Mouse (Mus musculus) midbrain, embryonic 12.5 days (tissue): ENCODE data around the gene Uchl4. TPM values are rescaled to one million over a fixed set of nuclear protein-coding genes. Genes with fewer than 3 reads are reported as not detected.
"Not testable (repeated sequence)": the region's sequence is repeated elsewhere in the genome, so short reads cannot be mapped to it uniquely, and the experiment has no call there.

Source experiments
- ATAC-seq: fragments of 200-750 bp; cut with Nextera tagmentation; 2 replicates; pipeline ENCODE4 v1.8.0; 2017; ENCODE audit warnings: low read depth, moderate TSS enrichment, moderate library complexity; ENCODE audit not compliant: low FRiP score
- H3K27ac ChIP-seq: fragments of 300-500 bp; sonication (generic); replicated peaks from 2 replicates; pipeline ENCODE4 v1.5.1; 2016; ENCODE audit warnings: mild to moderate bottlenecking
- H3K27me3 ChIP-seq: fragments of 300-500 bp; sonication (generic); 2 replicates; pipeline ENCODE4 v1.6.1; 2016; ENCODE audit warnings: mild to moderate bottlenecking
- H3K36me3 ChIP-seq: fragments of 300-500 bp; sonication (generic); 2 replicates; pipeline ENCODE4 v1.6.1; 2016
- H3K4me1 ChIP-seq: fragments of 300-500 bp; sonication (generic); 2 replicates; pipeline ENCODE4 v1.6.1; 2016
- H3K4me2 ChIP-seq: fragments of 300-500 bp; sonication (generic); replicated peaks from 2 replicates; pipeline ENCODE4 v1.6.1; 2016; ENCODE audit warnings: mild to moderate bottlenecking, moderate library complexity
- H3K4me3 ChIP-seq: fragments of 300-500 bp; sonication (generic); 2 replicates; pipeline ENCODE4 v1.5.1; 2016; ENCODE audit warnings: mild to moderate bottlenecking
- H3K9ac ChIP-seq: fragments of 300-500 bp; sonication (generic); replicated peaks from 2 replicates; pipeline ENCODE4 v1.6.1; 2016; ENCODE audit warnings: mild to moderate bottlenecking, moderate library complexity
- H3K9me3 ChIP-seq: fragments of 300-500 bp; sonication (generic); 2 replicates; pipeline ENCODE4 v1.6.1; 2016; ENCODE audit warnings: mild to moderate bottlenecking
- WGBS: fragments of 180-500 bp; shearing (Covaris S2); methylation state at CpG from one replicate; pipeline ENCODE4 v1.1.7; 2016; 5-methylcytosine and 5-hydroxymethylcytosine counted together
- polyA plus RNA-seq: library from polyadenylated mRNA; unstranded; fragments of >200 nt; fragmentation: Nextera tagmentation; extraction: Ambion mirVana; gene quantifications from 2 replicates; pipeline ENCODE4 v1.2.1, GENCODE M21; 2016

Gene Uchl4
- 2.3 and 2.6 TPM in 2 replicates for polyA plus RNA-seq

DNA sequence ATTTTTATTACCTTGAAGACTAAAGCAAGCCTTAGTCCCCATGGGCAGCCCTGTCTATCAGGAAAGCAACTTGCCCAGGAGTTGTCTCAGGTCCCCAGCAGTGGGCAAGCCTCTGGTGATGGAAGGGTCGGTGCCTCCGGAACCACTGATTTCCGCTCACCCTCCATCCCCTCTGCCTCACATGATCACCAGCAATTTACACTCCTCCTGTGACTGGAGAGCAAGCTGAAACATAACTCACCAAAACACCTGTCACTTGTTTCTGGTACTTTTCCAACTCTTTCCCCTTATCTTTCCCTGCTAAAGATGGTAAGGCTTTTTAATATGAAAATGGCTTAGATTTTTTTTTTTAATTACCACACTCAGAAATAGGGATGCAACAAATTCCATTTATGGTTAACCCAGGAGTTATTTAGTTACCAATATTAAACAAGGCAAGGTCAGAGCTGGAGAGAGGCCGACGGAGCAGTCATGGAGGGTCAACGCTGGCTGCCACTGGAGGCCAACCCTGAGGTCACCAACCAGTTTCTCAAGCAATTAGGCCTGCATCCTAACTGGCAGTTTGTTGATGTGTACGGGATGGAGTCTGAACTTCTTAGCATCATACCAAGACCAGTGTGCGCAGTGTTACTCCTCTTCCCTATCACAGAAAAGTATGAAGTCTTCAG lies at the start of gene Uchl4:
Gene Uchl4 (plus strand): TSS at position 434 of the 668 bp plus-strand sequence.
- Histone ChIP-seq H3K27me3 (no peaks in the 10 kb centered on the region), H3K36me3 (no peaks in the 10 kb centered on the region), H3K9ac (no peak within 1 kb of the TSS), H3K9me3 (no peaks in the 10 kb centered on the region), H3K4me3 (no peak within 1 kb of the TSS), H3K4me1 (peaks cover 16% of the 10 kb centered on the region), H3K27ac (no peak within 1 kb of the TSS), H3K4me2 (no peak within 1 kb of the TSS)
- no peak for ATAC-seq
- WGBS: 92% methylated on average over 8 of the region's 8 CpGs

DNA sequence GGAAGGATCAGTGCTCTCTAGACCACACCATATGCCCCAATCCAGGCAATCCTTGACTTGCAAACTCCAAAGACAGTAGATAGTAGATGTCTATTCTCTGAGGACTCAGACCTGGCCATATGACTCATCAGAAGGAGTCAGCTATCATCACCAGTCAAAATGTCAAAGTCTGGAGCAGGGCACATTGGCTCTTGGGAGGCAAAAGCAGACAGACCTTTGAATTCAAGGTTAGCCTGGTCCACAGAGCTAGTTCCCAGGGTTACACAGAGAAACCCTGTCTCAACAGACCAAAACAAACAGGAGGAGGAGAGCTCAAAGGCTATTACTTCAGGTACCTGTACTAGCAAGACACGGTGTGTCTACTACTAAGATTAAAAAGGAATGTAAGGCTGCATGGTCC lies 41.1 kb upstream of the Uchl4 start:
- Histone ChIP-seq H3K36me3 (peaks cover 40% of the 10 kb centered on the region), H3K27ac (no peak overlapping the region), H3K9ac (no peak overlapping the region), H3K4me3 (no peak overlapping the region), H3K4me2 (no peak overlapping the region), H3K9me3 (no peaks in the 10 kb centered on the region), H3K27me3 (no peaks in the 10 kb centered on the region), H3K4me1 (no peaks in the 10 kb centered on the region)
- 94% methylated on average over 1 of the region's 1 CpGs for WGBS
- no peak for ATAC-seq

DNA sequence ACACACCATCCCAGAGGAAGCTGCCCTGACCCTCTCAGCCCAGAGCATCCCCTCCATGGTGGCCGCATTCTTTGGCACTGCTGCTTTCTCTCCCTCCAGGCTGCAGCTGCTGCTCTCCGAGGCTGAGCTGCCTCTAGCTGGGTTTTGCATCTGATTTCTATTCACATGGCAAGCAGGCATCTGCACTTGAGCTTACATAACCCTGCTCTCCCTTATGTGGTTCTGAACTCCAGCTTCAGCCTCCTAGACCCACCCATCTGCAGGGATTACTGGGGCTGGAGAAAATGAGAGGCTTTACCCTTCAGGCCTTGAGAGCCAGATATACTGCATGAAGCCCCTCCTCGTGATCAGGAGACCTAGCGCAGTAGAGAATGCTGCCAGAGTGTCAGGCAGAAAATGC lies 39.4 kb upstream of the Uchl4 start:
- H3K4me1 ChIP-seq: no peaks in the 10 kb centered on the region
- H3K4me3 ChIP-seq: no peak overlapping the region
- H3K27me3 ChIP-seq: no peaks in the 10 kb centered on the region
- no peak for ATAC-seq
- H3K4me2 ChIP-seq: no peak overlapping the region
- H3K27ac ChIP-seq: no peak overlapping the region
- H3K9ac ChIP-seq: 0 out of 2 replicates have a peak overlapping the region, but pooled peaks have one; percentile 8
- H3K36me3 ChIP-seq: peaks cover 30% of the 10 kb centered on the region
- no peaks in the 10 kb centered on the region for H3K9me3 ChIP-seq
- WGBS: 78% methylated on average over 4 of the region's 4 CpGs

DNA sequence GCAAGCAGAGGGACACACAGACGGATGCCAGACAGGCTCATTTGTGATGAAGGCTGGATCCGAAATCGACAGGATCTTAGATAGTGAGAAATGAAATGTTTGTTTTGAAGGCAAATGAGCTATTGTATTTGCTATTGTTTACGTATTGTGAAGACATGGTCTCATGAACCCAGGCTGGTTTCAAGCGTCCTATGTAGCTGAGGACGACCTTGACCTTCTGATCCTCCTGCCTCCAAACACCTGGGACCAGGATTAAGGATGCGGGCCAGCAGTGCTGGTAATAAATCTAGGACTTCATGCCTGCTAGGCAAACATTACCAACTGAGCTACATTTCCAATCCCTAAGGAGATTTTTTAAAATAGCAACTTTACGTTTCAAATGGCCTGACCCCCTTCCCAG lies 37.5 kb upstream of the Uchl4 start:
- H3K4me3 ChIP-seq: no peak overlapping the region
- no peaks in the 10 kb centered on the region for H3K4me1 ChIP-seq
- 89% methylated on average over 8 of the region's 8 CpGs for WGBS
- no peak for ATAC-seq
- H3K9ac ChIP-seq: no peak overlapping the region
- H3K27me3 ChIP-seq: no peaks in the 10 kb centered on the region
- peaks cover 26% of the 10 kb centered on the region for H3K36me3 ChIP-seq
- no peak overlapping the region for H3K4me2 ChIP-seq
- no peak overlapping the region for H3K27ac ChIP-seq
- no peaks in the 10 kb centered on the region for H3K9me3 ChIP-seq

DNA sequence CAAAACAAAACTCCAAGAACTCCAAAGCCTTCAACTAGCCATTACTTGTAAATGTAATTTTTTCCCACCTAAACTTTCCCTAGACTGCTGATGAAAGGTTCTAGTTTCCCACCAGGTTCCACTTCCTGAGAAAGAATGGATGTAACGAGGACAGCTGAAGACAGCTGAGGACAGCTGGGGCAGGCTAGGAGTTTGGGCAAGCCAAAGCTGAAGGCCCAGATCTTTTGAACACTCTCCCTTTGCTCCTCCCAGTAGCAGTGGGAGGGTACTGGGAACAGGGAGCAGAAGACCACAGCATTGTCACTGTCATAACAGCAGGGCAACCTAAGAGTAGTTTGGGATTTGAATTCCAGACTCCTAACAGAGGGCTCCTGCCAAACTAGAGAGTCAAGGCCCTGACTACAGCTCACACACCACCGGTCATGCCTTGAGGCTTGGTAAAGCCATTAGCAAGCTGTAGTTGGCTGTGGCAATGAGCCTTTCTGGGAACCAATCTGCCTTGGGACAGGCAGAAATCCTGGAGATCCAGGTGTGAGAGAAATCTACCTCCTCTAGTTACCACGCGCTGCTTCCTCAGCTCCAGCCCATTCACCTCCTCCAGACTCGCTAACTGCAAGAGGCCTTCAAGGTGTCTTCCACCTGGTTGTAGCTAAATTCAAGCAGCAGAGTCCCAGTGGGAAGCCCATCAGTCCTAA lies 36.8 kb upstream of the Uchl4 start:
- 95% methylated on average over 5 of the region's 5 CpGs for WGBS
- peaks cover 26% of the 10 kb centered on the region for H3K36me3 ChIP-seq
- no peak for ATAC-seq

DNA sequence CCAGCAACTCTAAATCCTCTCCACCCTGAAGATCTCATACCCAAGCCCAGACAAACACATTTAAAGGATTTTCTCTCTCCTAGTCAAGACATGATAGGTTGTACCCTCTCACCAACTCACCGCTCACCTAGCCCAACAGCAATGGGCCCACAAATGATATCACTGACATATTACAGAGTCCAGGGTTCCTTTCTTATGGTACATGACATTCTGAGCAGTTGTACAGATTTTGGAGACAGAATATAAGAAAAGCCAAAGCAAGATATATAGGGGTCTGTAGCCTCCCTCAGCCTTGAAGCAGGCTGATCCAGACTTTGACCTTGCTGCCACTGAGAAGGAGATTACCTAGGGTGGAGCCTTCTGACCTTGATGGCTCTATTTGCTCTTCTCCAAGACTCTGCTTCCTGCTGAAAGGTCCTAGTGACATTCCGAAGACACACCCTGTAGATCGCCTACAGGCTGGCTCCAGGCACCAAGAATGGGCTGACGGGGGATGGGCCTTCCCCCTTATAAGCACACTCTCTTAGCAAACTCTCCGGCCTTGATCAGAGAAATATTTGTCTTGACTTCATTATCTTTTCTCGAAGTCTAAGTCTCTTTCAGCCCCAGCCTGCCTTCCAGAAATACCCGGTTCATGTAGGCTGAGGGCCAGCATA lies 36.1 kb upstream of the Uchl4 start:
- not testable (repeated sequence) for ATAC-seq, H3K9me3 ChIP-seq, H3K9ac ChIP-seq, H3K27me3 ChIP-seq, H3K4me2 ChIP-seq, H3K27ac ChIP-seq, H3K4me1 ChIP-seq, H3K4me3 ChIP-seq
- WGBS: 90% methylated on average over 7 of the region's 7 CpGs
- peaks cover 24% of the 10 kb centered on the region for H3K36me3 ChIP-seq

More for the DNA sequence above, 36.8 kb upstream of the Uchl4 start:
- Histone ChIP-seq H3K9me3 (no peaks in the 10 kb centered on the region), H3K4me2 (no peak overlapping the region), H3K27ac (no peak overlapping the region), H3K9ac (no peak overlapping the region), H3K4me1 (no peaks in the 10 kb centered on the region), H3K4me3 (no peak overlapping the region), H3K27me3 (no peaks in the 10 kb centered on the region)

DNA sequence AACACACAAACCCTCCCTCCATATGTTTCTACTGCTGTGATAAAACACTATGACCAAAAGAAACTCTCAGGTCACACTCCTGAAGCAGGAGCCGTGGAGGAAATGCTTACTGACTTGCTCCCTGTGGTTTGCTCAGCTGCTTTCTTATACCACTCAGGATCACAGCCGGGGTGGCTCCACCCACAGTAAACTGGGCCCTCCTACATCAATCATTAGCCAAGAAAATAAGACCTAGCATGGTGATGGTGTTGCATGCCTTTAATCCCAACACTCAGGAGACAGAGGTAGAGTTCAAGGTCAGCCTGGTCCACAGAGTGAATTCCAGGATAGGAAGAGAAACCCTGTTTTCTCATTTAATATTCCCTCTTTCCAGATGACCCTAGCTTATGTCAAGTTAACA lies 35.1 kb upstream of the Uchl4 start:
- Histone ChIP-seq H3K4me3 (no peak overlapping the region), H3K4me1 (no peaks in the 10 kb centered on the region), H3K27ac (no peak overlapping the region), H3K4me2 (no peak overlapping the region), H3K9me3 (no peaks in the 10 kb centered on the region), H3K36me3 (peaks cover 30% of the 10 kb centered on the region), H3K9ac (no peak overlapping the region), H3K27me3 (no peaks in the 10 kb centered on the region)
- ATAC-seq: no peak
- 82% methylated on average over 2 of the region's 2 CpGs for WGBS

DNA sequence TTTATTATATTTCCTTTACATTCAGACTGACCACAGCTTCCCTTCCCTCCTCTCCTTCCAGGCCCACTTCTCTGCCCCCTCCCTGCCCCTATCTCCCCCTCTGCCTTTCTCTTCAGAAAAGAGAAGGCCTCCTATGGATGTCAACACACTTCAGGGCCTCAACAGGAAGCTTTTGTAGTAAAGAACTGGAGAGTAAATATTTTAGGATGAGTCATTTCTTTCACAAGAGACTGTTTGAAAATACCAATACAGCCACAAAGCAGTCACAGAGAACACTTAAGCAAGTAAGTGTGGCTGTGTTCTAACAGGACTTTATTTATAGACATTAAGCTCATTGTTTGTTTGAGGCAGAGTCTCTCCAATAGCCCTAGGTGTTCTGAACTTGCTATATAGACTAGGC lies 32.7 kb upstream of the Uchl4 start:
- Histone ChIP-seq H3K27me3 (no peaks in the 10 kb centered on the region), H3K9me3 (no peaks in the 10 kb centered on the region), H3K9ac (no peak overlapping the region), H3K4me1 (no peaks in the 10 kb centered on the region), H3K36me3 (peaks cover 30% of the 10 kb centered on the region), H3K4me3 (no peak overlapping the region), H3K4me2 (no peak overlapping the region), H3K27ac (no peak overlapping the region)
- no peak for ATAC-seq

DNA sequence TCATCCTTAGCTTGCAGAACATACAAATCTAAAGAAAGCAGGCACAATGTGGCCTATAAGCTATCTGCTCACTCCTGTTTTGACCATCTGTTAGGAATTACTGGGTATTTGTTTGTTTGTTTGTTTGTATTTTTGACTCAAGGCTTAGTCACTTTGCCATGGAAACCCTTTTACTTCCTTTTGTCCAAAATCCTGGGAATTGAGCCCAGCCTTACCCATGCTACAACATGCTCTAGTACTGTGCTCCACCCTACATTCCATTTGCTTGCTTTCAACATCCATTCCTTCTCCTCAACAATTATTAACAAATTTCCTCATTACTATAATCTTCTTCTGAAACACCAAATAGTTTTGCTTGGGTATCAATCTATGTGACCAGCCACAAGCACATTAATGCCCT lies 32.1 kb upstream of the Uchl4 start:
- H3K4me3 ChIP-seq: no peak overlapping the region
- H3K9ac ChIP-seq: no peak overlapping the region
- no peak for ATAC-seq
- no peak overlapping the region for H3K27ac ChIP-seq
- no peaks in the 10 kb centered on the region for H3K4me1 ChIP-seq
- H3K9me3 ChIP-seq: no peaks in the 10 kb centered on the region
- H3K36me3 ChIP-seq: peaks cover 30% of the 10 kb centered on the region
- no peak overlapping the region for H3K4me2 ChIP-seq
- H3K27me3 ChIP-seq: no peaks in the 10 kb centered on the region

DNA sequence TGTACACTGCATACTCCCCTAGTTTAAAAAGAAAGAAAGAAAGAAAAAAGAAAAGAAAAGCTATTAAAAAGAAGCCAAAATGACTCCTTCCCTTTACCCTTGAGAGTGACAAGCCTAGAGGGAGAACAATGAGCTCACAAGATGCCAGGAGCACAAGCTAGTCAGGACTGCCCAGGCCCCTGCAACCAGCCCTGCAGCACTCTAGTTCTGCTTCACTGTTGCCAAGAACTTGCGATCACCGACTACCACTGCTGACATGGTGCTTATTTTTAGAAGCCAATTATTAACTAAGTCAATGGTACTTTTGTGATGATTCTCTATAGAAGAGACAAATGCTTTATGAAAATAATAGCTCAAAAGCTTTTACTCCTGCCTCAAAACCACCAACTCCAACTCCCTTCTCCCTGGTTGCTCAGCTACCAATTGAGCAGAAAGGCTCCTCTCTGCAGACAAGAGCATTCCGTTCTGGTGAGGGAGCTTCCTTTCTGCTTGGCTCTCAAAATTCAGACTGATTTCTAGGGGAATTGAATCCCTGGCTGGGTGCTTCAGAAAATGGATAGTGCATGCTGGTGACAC lies 27.4 kb upstream of the Uchl4 start:
- H3K4me1 ChIP-seq: no peaks in the 10 kb centered on the region
- 92% methylated on average over 3 of the region's 3 CpGs for WGBS
- H3K27me3 ChIP-seq: no peaks in the 10 kb centered on the region
- no peak overlapping the region for H3K9ac ChIP-seq
- H3K36me3 ChIP-seq: peaks cover 33% of the 10 kb centered on the region
- no peak for ATAC-seq
- no peak overlapping the region for H3K27ac ChIP-seq
- H3K4me3 ChIP-seq: no peak overlapping the region
- H3K4me2 ChIP-seq: no peak overlapping the region
- no peaks in the 10 kb centered on the region for H3K9me3 ChIP-seq

DNA sequence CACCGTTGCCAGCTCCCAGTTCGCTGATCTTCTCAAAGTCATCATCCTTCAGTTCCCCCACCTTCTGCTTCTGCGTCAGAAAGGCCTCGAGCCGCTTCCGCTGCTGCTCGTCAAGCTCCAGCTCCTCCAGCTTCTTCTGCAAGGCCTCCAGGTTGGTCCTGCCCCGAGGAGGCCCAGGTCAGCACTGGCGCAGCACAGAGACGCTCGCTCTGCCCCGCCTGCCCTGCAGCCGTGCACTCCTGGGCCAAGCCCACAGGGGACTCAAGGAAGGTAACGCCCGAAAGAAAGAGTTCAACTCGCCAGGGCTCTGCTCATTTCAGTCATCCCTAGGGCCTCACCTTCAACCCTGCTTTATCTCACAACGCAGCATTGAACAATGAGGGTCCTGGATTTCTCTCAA lies 20.5 kb upstream of the Uchl4 start:
- no peak for ATAC-seq
- no peaks in the 10 kb centered on the region for H3K27me3 ChIP-seq
- no peak overlapping the region for H3K9ac ChIP-seq
- WGBS: 95% methylated on average over 17 of the region's 17 CpGs
- H3K9me3 ChIP-seq: no peaks in the 10 kb centered on the region
- no peak overlapping the region for H3K4me3 ChIP-seq
- H3K4me2 ChIP-seq: no peak overlapping the region
- no peak overlapping the region for H3K27ac ChIP-seq
- no peaks in the 10 kb centered on the region for H3K4me1 ChIP-seq
- H3K36me3 ChIP-seq: peaks cover 15% of the 10 kb centered on the region

DNA sequence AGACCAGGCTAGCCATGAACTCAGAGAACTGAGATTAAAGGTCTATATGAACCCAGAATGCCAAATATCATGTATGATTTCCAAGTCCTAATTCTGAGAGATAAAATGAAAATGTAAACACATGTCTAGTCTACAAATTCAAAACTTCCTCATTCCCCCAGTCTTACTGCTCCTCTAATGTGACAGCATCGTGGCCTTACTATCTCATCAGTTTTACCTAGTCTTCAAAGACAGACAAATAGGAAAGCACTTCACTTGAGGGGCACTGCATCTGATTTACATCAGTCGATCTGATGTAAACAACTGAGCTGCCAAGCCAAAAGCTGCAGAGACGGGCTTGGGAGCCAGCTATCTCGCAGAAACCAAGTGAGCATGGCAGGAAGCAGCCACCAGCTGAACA lies 18.9 kb upstream of the Uchl4 start:
- WGBS: 91% methylated on average over 4 of the region's 4 CpGs
- H3K36me3 ChIP-seq: peaks cover 9% of the 10 kb centered on the region

More for the DNA sequence above, 18.9 kb upstream of the Uchl4 start:
- H3K9me3 ChIP-seq: no peaks in the 10 kb centered on the region
- no peak overlapping the region for H3K27ac ChIP-seq
- H3K4me1 ChIP-seq: 0 out of 2 replicates have a peak, but pooled peaks cover 7% of the 10 kb centered on the region
- no peak overlapping the region for H3K4me3 ChIP-seq
- no peak for ATAC-seq
- H3K4me2 ChIP-seq: no peak overlapping the region
- H3K9ac ChIP-seq: no peak overlapping the region
- H3K27me3 ChIP-seq: no peaks in the 10 kb centered on the region
